Mouse (Mus musculus) heart, postnatal 36 days (tissue): Measurements from ENCODE around the gene Top3a. TPM values are rescaled to one million over a fixed set of nuclear protein-coding genes. Genes with fewer than 3 reads are reported as not detected.

ENCODE experiments used
- DNase-seq, 2 experiments: peaks; one replicate each; pipeline ENCODE4 v3.0.0; 2021 to 2022
- intact Hi-C: fragments of 180-260 bp; cut with DNase I; formaldehyde crosslinking; loops from one replicate; pipeline ENCODE4 v1.15.1; 2025
- total RNA-seq, 2 experiments: library from RNA; stranded (reverse); gene quantifications; 2 replicates each; pipeline ENCODE4 v1.2.3; 2021

The Top3a gene
- total RNA-seq, 2 experiments from 2014 or later: 4.5 to 5.3 TPM

GRCm38 (mm10) chr11:60726601-60727391 lies 50.4 kb downstream of the Top3a start, which contains the start of gene Flii:
TSS of gene Flii (minus strand) at chr11:60727263.
- intact Hi-C loops: loop anchor here (1.0 to 2.0 kb wide), 2 partner anchors 18 to 26 kb away; no protein-coding TSS in a partner anchor
- DNase-seq: peak; percentile 90

GRCm38 (mm10) chr11:60719263-60719662 lies 57.9 kb downstream of the Top3a start:
- intact Hi-C loops: no loop called here
- DNase-seq: no peak

DNA sequence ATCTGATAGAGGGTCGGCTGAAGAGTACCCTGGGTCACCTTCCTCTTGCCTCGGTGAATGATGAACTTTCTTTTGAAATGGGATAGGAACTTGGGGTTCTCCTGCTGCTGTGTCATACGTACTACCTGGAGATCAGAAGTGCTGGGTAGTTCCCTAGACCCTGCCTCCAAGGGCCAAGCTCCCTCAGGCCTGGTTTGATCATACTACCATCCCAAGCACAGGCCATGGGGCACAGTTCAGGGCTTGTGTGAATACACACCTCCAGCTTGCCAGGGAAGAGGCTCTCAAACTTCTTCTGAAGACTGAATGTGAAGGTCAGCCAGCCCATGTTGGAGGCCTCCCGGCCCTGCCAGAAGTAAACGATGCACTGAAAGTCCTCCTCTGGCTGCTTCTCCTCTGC lies 61.3 kb downstream of the Top3a start:
- DNase-seq: no peak
- intact Hi-C loops: no loop called here

- intact Hi-C loops: no loop called here
- no peak for DNase-seq
These were observed 64.4 kb downstream of the Top3a start for GRCm38 (mm10) chr11:60712639-60713255.

DNA sequence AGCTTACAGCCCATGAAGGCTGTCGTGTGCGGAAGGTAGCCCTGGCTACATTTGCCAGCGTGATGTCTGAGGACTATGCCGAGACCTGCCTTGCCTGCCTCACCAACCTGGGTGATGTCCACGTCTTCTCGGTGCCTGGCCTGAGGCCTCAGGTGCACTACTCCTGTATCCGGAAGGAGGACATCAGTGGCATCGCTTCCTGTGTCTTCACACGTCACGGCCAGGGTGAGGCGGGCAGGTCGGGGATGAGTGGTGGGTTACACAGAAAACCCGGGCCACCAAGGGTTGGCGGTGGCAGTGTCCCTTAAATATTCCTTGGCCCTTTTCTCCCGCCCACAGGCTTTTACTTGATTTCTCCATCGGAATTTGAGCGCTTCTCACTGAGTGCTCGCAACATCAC lies 65.1 kb downstream of the Top3a start:
- intact Hi-C loops: no loop called here
- no peak for DNase-seq

GRCm38 (mm10) chr11:60711218-60711617 lies 65.9 kb downstream of the Top3a start:
- intact Hi-C loops: no loop called here
- no peak for DNase-seq

DNA sequence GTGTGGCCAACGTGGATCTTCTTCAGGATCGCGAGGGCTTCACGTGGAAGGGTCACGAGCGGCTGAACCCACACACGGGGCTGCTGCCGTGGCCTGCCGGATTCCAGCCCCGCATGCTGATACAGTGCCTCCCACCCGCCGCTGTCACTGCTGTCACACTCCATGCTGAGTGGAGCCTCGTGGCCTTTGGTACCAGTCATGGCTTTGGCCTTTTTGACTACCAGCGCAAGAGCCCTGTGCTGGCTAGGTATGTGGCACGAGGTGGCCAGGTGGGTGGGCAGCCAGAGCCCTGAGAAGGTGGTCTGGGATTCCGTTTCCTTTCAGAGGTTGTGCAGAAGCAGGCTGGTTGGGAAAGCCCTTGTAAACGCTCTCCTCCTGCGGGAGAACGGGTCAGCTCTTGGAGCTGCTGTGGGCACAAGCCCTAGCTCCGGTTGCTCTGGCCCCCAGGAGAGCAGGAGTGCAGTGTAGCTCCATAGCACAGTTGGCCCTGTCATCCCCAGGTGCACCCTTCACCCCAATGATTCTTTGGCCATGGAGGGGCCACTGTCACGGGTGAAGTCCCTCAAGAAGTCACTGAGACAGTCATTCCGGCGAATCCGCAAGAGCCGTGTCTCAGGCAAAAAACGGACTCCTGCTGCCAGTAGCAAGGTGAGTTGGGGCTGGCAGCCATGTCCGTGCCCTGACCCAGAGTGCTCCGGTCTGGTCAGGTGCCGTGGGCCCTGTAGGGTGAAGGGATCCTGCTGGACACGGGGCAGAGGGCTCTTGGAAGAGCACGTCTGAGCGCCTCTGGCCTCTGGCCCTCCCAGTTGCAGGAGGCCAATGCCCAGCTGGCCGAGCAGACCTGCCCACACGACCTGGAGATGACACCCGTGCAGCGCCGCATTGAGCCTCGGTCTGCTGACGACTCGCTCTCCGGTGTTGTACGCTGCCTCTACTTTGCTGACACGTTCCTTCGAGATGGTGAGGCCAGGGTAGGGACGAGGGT lies 67.4 kb downstream of the Top3a start:
- intact Hi-C loops: loop anchor here (2.0 kb wide), 1 partner anchor 17 kb away; the partner anchor contains the start of gene Flii
- DNase-seq: peak in 1 of 2 experiments; percentile 0

GRCm38 (mm10) chr11:60708631-60709030 lies 68.5 kb downstream of the Top3a start:
- intact Hi-C loops: loop anchor here (2.0 kb wide), 1 partner anchor 18 kb away; the partner anchor contains the start of gene Flii
- DNase-seq: no peak

GRCm38 (mm10) chr11:60707672-60708071 lies 69.5 kb downstream of the Top3a start:
- intact Hi-C loops: loop anchor here (2.0 kb wide), 1 partner anchor 19 kb away; the partner anchor contains the start of gene Flii
- DNase-seq: peak; percentile 88

DNA sequence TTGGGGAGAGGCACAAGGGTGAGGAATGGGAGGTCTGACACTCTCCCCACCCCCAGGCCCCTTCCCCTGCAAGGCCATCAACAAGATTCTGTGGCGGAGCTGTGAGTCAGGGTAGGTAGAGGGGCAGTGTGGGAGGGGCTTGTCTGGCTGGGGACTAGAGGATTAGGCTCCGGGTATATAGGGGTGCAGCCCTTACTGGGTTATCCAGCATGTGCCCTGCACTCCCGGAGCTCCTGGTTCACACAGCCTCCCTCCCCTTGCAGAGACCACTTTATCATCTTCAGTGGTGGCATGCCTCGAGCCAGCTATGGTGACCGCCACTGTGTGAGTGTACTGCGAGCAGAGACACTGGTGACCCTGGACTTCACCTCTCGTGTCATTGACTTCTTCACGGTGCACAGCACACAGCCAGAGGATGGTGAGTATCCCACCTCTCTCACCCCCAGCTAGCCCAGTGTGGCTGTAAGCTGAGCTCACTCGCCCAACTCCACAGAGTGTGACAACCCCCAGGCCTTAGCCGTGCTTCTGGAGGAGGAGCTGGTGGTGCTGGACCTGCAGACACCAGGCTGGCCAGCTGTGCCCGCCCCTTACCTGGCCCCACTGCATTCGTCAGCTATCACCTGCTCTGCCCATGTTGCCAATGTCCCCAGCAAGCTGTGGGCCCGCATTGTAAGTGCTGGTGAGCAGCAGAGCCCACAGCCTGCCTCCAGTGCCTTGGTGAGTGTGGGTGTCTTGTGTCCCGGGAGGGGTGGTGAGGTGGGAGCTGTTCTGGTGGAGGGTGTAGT lies 70.3 kb downstream of the Top3a start:
- peak in 1 of 2 experiments; percentile 3 for DNase-seq
- intact Hi-C loops: no loop called here

DNA sequence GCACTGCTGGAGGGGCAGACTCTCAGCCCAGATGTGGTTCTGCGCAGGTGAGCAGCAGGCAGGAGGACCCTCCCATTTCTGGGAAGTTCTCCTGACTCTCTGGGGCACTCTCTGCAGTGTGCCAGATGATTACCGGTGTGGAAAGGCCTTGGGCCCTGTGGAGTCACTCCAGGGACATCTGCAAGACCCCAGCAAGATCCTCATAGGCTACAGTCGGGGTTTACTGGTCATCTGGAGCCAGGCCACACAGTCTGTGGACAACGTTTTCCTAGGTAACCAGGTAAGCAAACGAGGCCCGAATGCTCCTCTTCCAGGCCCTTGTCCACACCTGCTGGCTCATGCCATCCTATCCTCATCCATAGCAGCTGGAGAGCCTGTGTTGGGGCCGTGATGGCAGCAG lies 71.1 kb downstream of the Top3a start:
- intact Hi-C loops: no loop called here
- no peak for DNase-seq

DNA sequence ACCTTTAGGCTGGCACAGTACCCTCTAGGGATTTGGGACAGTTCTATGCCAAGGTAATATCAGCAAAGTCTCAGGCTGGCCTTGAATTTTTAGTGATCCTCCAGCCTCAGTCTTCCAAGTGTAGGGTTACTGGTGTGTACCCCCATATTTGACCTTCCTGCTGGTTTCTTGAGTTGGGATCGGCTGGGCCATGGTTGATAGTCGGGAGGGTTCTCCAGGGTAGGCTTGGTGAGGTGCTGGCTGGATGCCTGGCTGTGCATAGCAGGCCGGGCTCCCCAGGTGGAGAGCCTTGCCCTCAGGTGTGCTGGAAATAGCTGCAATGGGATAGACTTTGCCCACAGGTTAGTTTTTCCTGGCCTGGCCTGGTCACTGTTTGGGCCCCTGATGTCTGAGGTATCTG lies 71.9 kb downstream of the Top3a start:
- no peak for DNase-seq
- intact Hi-C loops: no loop called here

GRCm38 (mm10) chr11:60704023-60704880 lies 72.9 kb downstream of the Top3a start:
- peak in 1 of 2 experiments; percentile 1 for DNase-seq
- intact Hi-C loops: no loop called here

- intact Hi-C loops: no loop called here
These were observed 74.0 kb downstream of the Top3a start for GRCm38 (mm10) chr11:60703131-60703530.

GRCm38 (mm10) chr11:60701611-60702010 lies 75.6 kb downstream of the Top3a start:
- no peak for DNase-seq
- intact Hi-C loops: loop anchor here (2.0 kb wide), 1 partner anchor 75 kb away; the partner anchor contains the start of genes Smcr8 and Top3a

More at GRCm38 (mm10) chr11:60703131-60703530, 74.0 kb downstream of the Top3a start:
- peak; percentile 47 to 65 for DNase-seq

DNA sequence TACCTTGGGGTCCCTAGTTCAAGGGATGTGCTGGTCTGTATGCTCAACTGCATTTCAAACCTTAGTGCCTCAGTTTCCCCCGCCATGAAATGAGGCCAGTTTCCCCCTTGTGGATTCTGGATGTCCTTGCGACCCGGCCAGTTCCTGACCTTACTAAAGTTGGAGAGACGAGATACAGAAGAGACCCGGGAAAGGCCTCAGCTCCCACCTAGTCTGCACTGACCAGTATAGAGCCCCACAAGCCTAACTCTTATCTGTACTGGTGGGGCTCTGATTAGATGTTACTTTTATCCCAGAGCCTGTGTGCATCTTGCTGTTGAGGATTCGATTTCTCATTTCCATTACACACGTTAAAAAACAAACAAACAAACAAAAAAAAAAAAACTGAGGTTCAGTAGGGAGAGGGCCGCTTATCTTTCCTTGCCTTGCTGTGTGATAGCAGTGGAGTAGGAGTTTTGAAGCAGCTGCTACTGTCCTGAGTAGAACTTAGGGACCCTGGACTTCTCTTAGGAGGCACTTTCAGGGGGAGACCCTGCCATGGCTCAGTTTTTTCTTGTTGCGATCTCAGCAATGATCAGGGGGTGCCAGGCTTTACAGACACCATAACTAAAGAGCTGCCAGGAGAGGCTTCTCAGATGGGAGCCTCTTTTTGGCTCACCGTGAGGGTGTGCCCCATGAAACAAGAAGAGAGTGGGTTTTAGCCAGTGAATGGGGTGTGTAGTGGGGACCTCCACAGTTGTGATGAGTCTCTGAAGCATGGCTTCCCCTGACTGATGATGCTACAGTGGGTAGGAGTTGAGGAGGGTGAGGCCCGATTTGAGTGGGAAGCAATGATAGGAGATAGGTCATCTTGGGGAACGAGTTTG lies 76.6 kb downstream of the Top3a start:
- peak in 1 of 2 experiments; percentile 3 for DNase-seq
- intact Hi-C loops: loop anchor here (1.0 to 2.0 kb wide), 2 partner anchors 26 to 76 kb away; partner anchors contain the start of genes Smcr8 and Top3a

DNA sequence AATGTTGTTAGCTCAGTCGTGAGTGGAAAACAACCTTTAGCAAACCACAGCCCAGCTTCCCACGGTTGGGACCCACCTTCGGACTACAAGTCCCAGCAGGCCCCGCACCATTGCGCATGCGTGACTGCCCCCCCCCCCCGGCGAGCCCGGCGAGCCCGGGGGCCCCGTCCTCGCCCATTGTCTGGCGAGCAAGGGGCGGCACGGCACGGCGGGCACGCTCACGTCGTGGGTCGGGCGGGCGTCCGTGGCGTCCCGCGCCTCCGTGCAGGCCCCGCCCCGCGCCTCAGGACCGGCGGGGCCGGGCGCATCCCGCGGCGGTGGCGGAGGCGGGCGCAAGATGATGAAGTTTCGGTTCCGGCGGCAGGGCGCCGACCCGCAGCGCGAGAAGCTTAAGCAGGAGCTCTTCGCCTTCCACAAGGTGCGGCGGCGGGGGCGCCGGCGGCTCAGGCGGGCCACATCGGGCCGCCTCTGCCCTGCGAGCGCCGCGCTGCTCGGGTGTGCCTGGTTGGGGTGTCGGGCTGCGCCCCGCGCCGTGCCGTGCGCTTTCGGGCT lies 77.6 kb downstream of the Top3a start, which contains the start of gene Llgl1:
TSS of gene Llgl1 (plus strand) at position 200 of the 552 bp plus-strand sequence.
- DNase-seq: peak; percentile 81 to 84
- intact Hi-C loops: loop anchor here (1.0 to 5.0 kb wide), 5 partner anchors 27 to 393 kb away; partner anchors contain the start of genes Smcr8, Tmem11 and Top3a
